Mouse (Mus musculus) 3T3-L1 (cell line): ENCODE measurements at regions not wholly inside any gene's neighbourhood (a gene's known extent, or its start where the extent isn't known, plus 50 kb on each side); places are given as distances from the start of the nearest gene placed in this dataset.

Source experiments
- DNase-seq: peaks from one replicate; pipeline ENCODE4 v3.0.0-alpha.2; 2015; ENCODE audit warnings: low read depth, low spot score

GRCm38 (mm10) chr13:119358696-119359095 lies 69.7 kb upstream of the Paip1 start:
- DNase-seq, result no peak

- peak; percentile 67 for DNase-seq
Observed at GRCm38 (mm10) chr13:119363379-119363778, 65.0 kb upstream of the Paip1 start.

DNA sequence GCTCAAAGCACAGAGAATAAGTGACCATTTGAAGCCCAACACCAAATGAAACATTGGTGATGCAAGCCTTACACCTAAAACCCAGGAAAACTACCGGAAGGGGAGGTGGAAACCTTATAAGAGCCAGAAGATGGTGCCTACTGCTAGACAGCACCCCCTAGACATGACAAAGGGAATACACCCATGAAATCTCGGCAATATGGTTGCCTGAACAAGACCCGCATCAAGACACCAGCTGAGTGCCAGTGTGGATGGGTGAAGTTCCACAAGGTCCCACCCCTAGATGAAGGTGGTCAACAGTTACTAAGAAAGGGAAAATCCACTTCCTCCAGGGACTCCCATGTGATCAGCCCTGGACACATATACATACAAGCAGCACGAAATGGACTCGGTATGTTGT lies 64.2 kb upstream of the Paip1 start:
- DNase-seq, result peak; percentile 25

DNA sequence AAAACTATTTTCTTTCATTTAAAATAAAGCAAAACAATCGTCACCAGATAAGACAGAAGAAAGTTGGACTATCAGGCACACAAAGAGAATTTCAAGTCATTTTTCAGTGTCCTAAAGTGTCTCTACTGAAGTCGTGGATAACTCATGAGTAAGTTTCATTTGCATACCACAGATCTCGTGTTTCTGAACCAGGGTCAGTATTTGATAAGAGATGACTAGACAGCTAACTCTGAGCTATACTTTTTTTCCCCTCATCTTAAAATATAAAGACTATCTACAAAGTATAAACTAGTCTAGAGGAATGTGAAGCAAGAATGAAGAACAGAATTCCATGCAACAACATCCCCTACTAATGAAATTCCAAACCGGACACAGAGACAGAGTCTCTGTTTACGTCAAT lies 60.9 kb upstream of the Paip1 start:
- DNase-seq, result no peak

- DNase-seq, result peak; percentile 79
Observed at GRCm38 (mm10) chr13:119378404-119379037, 49.9 kb upstream of the Paip1 start.
